Mouse (Mus musculus): ENCODE measurements around the gene Six5. TPM values are rescaled to one million over a fixed set of nuclear protein-coding genes. Genes with fewer than 3 reads are reported as not detected.
A peak's percentile ranks its signal among the peaks of the same experiment; 100 is the strongest.

Six5 gene
- polyA plus RNA-seq, 1 experiment from 2014 or later: 7.6 TPM

DNA sequence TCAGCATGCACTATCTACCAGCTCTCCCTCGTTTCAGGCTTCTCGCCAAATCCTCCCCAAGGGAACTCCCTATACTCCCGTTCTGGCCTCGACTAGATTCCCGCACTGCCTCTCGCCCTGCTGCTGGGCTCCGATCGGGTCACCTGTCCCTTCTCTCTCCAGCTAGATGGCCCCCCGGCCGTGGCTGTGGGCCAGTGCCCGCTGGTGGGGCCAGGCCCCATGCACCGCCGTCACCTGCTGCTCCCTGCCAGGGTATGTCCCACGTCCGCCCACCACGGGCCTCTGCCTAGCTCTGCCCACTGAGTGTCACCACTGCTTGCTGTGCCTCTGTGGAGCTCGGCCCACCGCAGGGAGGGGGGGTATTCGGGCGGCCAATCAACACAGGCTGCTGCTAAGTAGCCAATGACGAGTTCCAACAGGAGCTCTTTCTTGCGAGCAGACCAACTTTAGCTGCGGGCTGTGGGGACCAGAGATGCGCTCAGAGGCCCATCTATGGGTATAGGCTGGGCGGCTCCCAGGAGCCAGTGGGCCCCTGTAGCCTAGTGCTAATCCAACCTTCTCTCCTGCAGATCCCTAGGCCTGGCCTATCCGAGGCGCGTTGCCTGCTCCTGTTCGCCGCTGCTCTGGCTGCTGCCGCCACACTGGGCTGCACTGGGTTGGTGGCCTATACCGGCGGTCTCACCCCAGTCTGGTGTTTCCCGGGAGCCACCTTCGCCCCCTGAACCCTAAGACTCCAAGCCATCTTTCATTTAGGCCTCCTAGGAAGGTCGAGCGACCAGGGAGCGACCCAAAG is 1.8 kb upstream of the Six5 start:
- H3K36me3 ChIP-seq (ENCODE audit: insufficient read depth, low read length): peaks cover 10% of the 10 kb centered on the region; the same call in 1 of the 2 replicates
- no peak for TF ChIP-seq CTCF (IDR thresholded peaks at IDR 0.05; ENCODE audit: low read depth)
- ATAC-seq (replicated peaks; ENCODE audit: low FRiP score, low read depth): peak; percentile 52
- no peaks in the 10 kb centered on the region for H3K9me3 ChIP-seq (replicated peaks; ENCODE audit: low read length)
- peak overlapping the region; percentile 76 for H3K4me3 ChIP-seq (replicated peaks; ENCODE audit: low read depth, low read length)
- H3K9ac ChIP-seq (ENCODE audit: low read depth, low read length): peak overlapping the region; percentile 25
- H3K4me1 ChIP-seq (replicated peaks; ENCODE audit: insufficient read depth, low read length): peaks cover 20% of the 10 kb centered on the region
- peak; percentile 79 for DNase-seq (ENCODE audit: low spot score)
- WGBS: 9% methylated on average over 38 of the region's 38 CpGs
- peak overlapping the region; percentile 92 for H3K4me2 ChIP-seq (ENCODE audit: low read length)
- H3K27me3 ChIP-seq (ENCODE audit: insufficient read depth, low read length): no peaks in the 10 kb centered on the region
- peak overlapping the region; percentile 38 for H3K27ac ChIP-seq

DNA sequence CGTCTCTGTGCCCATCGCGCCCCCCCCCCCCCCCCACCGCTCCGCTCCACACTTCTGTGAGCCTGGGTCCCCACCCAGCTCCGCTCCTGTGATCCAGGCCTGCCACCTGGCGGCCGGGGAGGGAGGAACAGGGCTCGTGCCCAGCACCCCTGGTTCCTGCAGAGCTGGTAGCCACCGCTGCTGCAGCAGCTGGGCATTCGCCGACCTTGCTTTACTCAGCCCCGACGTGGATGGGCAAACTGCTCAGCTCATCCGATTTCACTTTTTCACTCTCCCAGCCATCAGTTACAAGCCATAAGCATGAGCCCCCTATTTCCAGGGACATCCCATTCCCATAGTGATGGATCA is 1.2 kb upstream of the Six5 start:
- H3K9me3 ChIP-seq (replicated peaks; ENCODE audit: low read length): no peaks in the 10 kb centered on the region
- peak; percentile 87 for TF ChIP-seq CTCF (IDR thresholded peaks at IDR 0.05; ENCODE audit: low read depth)
- H3K36me3 ChIP-seq (ENCODE audit: insufficient read depth, low read length): peaks cover 6% of the 10 kb centered on the region; the same call in 1 of the 2 replicates
- peak overlapping the region; percentile 55 for H3K27ac ChIP-seq
- H3K4me2 ChIP-seq (ENCODE audit: low read length): peak overlapping the region; percentile 92
- H3K4me1 ChIP-seq (replicated peaks; ENCODE audit: insufficient read depth, low read length): peaks cover 20% of the 10 kb centered on the region
- H3K9ac ChIP-seq (ENCODE audit: low read depth, low read length): peak overlapping the region; percentile 25; the same call in 1 of the 2 replicates
- H3K4me3 ChIP-seq (replicated peaks; ENCODE audit: low read depth, low read length): peak overlapping the region; percentile 76
- ATAC-seq (replicated peaks; ENCODE audit: low FRiP score, low read depth) (peak; percentile 56), DNase-seq (ENCODE audit: low spot score) (peak; percentile 82)
- H3K27me3 ChIP-seq (ENCODE audit: insufficient read depth, low read length): no peaks in the 10 kb centered on the region
- 1% methylated on average over 12 of the region's 15 CpGs for WGBS

- peak; percentile 99 for DNase-seq (ENCODE audit: low spot score)
Measured at GRCm38 (mm10) chr7:19093537-19094385, 633 bp upstream of the Six5 start.

GRCm38 (mm10) chr7:19094826-19095750 is 694 bp downstream of the Six5 start:
- Histone ChIP-seq H3K27ac (peak overlapping the region; percentile 96), H3K27me3 (ENCODE audit: insufficient read depth, low read length) (no peaks in the 10 kb centered on the region), H3K9me3 (replicated peaks; ENCODE audit: low read length) (no peaks in the 10 kb centered on the region), H3K4me3 (replicated peaks; ENCODE audit: low read depth, low read length) (peak overlapping the region; percentile 76), H3K9ac (ENCODE audit: low read depth, low read length) (peak overlapping the region; percentile 86), H3K4me2 (ENCODE audit: low read length) (peak overlapping the region; percentile 92), H3K4me1 (replicated peaks; ENCODE audit: insufficient read depth, low read length) (peaks cover 20% of the 10 kb centered on the region), H3K36me3 (ENCODE audit: insufficient read depth, low read length) (0 out of 2 replicates have a peak, but pooled peaks cover 4% of the 10 kb centered on the region)
- DNase-seq (ENCODE audit: low spot score) (peak; percentile 65), ATAC-seq (replicated peaks; ENCODE audit: low FRiP score, low read depth) (no peak)
- WGBS: under 1% methylated on average over 78 of the region's 87 CpGs
- TF ChIP-seq CTCF (IDR thresholded peaks at IDR 0.05; ENCODE audit: low read depth): no peak

More at GRCm38 (mm10) chr7:19093537-19094385, 633 bp upstream of the Six5 start:
- H3K27ac ChIP-seq: peak overlapping the region; percentile 96
- H3K4me3 ChIP-seq (replicated peaks; ENCODE audit: low read depth, low read length): peak overlapping the region; percentile 76
- WGBS: under 1% methylated on average over 45 of the region's 45 CpGs
- peak overlapping the region; percentile 92 for H3K4me2 ChIP-seq (ENCODE audit: low read length)
- no peaks in the 10 kb centered on the region for H3K27me3 ChIP-seq (ENCODE audit: insufficient read depth, low read length)
- ATAC-seq (replicated peaks; ENCODE audit: low FRiP score, low read depth): peak; percentile 80
- peaks cover 20% of the 10 kb centered on the region for H3K4me1 ChIP-seq (replicated peaks; ENCODE audit: insufficient read depth, low read length)
- no peaks in the 10 kb centered on the region for H3K9me3 ChIP-seq (replicated peaks; ENCODE audit: low read length)
- 0 out of 2 replicates have a peak, but pooled peaks cover 4% of the 10 kb centered on the region for H3K36me3 ChIP-seq (ENCODE audit: insufficient read depth, low read length)
- no peak for TF ChIP-seq CTCF (IDR thresholded peaks at IDR 0.05; ENCODE audit: low read depth)
- peak overlapping the region; percentile 86 for H3K9ac ChIP-seq (ENCODE audit: low read depth, low read length)

DNA sequence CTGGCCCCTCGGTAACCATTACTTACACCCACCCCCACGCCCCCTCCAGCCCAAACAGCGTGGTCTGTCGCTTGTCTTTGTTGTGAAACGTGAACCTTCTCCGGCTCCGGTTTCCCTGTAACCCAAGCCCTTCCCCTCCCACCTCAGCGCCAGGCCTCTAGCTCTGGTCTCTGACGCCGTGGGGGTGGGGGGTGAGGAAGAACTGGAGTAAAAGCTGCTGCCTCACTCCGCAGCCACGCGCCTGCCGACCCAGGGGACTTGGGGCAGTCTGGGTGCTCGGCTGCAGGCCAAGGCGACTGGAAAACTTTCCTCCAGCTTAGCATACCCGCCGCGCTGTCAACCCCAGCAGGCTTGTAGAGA is 1.3 kb downstream of the Six5 start:
- DNase-seq (ENCODE audit: low spot score) (peak; percentile 91), ATAC-seq (replicated peaks; ENCODE audit: low FRiP score, low read depth) (0 out of 2 replicates have a peak, but pooled peaks have one; percentile 4)
- Histone ChIP-seq H3K36me3 (ENCODE audit: insufficient read depth, low read length) (0 out of 2 replicates have a peak, but pooled peaks cover 3% of the 10 kb centered on the region), H3K9ac (ENCODE audit: low read depth, low read length) (peak overlapping the region; percentile 86), H3K4me2 (ENCODE audit: low read length) (peak overlapping the region; percentile 92), H3K4me3 (replicated peaks; ENCODE audit: low read depth, low read length) (peak overlapping the region; percentile 76), H3K9me3 (replicated peaks; ENCODE audit: low read length) (no peaks in the 10 kb centered on the region), H3K27ac (peak overlapping the region; percentile 96), H3K27me3 (ENCODE audit: insufficient read depth, low read length) (no peaks in the 10 kb centered on the region), H3K4me1 (replicated peaks; ENCODE audit: insufficient read depth, low read length) (peaks cover 20% of the 10 kb centered on the region)
- no peak for TF ChIP-seq CTCF (IDR thresholded peaks at IDR 0.05; ENCODE audit: low read depth)
- WGBS: under 1% methylated on average over 17 of the region's 19 CpGs
